Mouse (Mus musculus) lung, postnatal 0 days (tissue): ENCODE measurements at regions not wholly inside any gene's neighbourhood (a gene's known extent, or its start where the extent isn't known, plus 50 kb on each side); places are given as distances from the start of the nearest gene placed in this dataset.
A peak's percentile ranks its signal among the peaks of the same experiment; 100 is the strongest.

Experiments used
- ATAC-seq: fragments of 200-750 bp; cut with Nextera tagmentation; 2 replicates; pipeline ENCODE4 v1.8.0; 2017; ENCODE audit warnings: moderate library complexity
- DNase-seq: peaks from one replicate; pipeline ENCODE4 v3.0.0-alpha.2; 2016; ENCODE audit warnings: low spot score
- H3K27ac ChIP-seq: fragments of 300-500 bp; sonication (generic); 2 replicates; pipeline ENCODE4 v1.5.1; 2014; ENCODE audit warnings: antibody characterized with exemption, mild to moderate bottlenecking, low read length, mixed read lengths
- H3K27me3 ChIP-seq: fragments of 300-500 bp; sonication (generic); replicated peaks from 2 replicates; pipeline ENCODE4 v1.6.1; 2014; ENCODE audit warnings: low read length, mixed read lengths; ENCODE audit not compliant: insufficient read depth
- H3K36me3 ChIP-seq: fragments of 300-500 bp; sonication (generic); 2 replicates; pipeline ENCODE4 v1.6.1; 2014; ENCODE audit warnings: low read length, mixed read lengths; ENCODE audit not compliant: insufficient read depth
- H3K4me1 ChIP-seq: fragments of 300-500 bp; sonication (generic); 2 replicates; pipeline ENCODE4 v1.6.1; 2014; ENCODE audit warnings: antibody characterized with exemption, low read depth, low read length, mixed read lengths; ENCODE audit not compliant: insufficient read depth
- H3K4me2 ChIP-seq: fragments of 300-500 bp; sonication (generic); replicated peaks from 2 replicates; pipeline ENCODE4 v1.6.1; 2014; ENCODE audit warnings: low read depth, mild to moderate bottlenecking, low read length, moderate library complexity, mixed read lengths
- H3K4me3 ChIP-seq: fragments of 300-500 bp; sonication (generic); 2 replicates; pipeline ENCODE4 v1.5.1; 2014; ENCODE audit warnings: low read depth, low read length
- H3K9ac ChIP-seq: fragments of 300-500 bp; sonication (generic); replicated peaks from 2 replicates; pipeline ENCODE4 v1.6.1; 2014; ENCODE audit warnings: low read depth, mild to moderate bottlenecking
- H3K9me3 ChIP-seq: fragments of 300-500 bp; sonication (generic); 2 replicates; pipeline ENCODE4 v1.6.1; 2016; ENCODE audit warnings: low read length, mixed read lengths
- CTCF ChIP-seq: IDR thresholded peaks from 2 replicates; pipeline ENCODE4 v1.5.1; 2016; ENCODE audit warnings: antibody characterized with exemption, mild to moderate bottlenecking
- EP300 ChIP-seq: IDR thresholded peaks from 2 replicates; pipeline ENCODE4 v1.6.1; 2016; ENCODE audit warnings: antibody characterized with exemption, mild to moderate bottlenecking, control low read depth
- WGBS: fragments of 180-500 bp; shearing (Covaris S2); extraction: QIAGEN DNeasy Blood & Tissue Kit; methylation state at CpG from one replicate; pipeline ENCODE4 v1.1.7; 2014; 5-methylcytosine and 5-hydroxymethylcytosine counted together

DNA sequence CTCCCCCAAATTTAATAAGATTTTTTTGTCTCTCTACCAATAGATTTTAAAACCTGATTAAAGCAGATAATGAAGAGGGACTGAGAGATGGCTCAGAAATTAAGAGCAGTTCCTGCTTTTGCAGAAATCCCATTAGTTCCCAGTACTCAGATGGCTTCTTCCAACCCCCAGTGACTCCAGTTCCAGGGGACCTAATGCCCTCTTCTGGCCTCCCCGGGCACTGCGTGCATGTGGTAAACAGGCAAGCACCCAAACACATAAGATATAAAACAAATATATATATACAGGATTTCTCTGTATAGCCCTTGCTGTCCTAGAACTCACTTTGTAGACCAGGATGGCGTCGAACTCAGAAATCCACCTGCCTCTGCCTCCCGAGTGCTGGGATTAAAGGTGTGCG lies 163.9 kb upstream of the Dkk2 start:
- Histone ChIP-seq H3K27ac (no peak overlapping the region), H3K4me1 (no peaks in the 10 kb centered on the region), H3K36me3 (no peaks in the 10 kb centered on the region), H3K9ac (no peak overlapping the region), H3K4me3 (no peak overlapping the region), H3K27me3 (no peaks in the 10 kb centered on the region), H3K9me3 (no peaks in the 10 kb centered on the region), H3K4me2 (no peak overlapping the region)
- TF ChIP-seq CTCF, result peak; percentile 47
- no peak for TF ChIP-seq EP300
- WGBS, result 86% methylated on average over 6 of the region's 6 CpGs
- no peak for ATAC-seq
- no peak for DNase-seq

DNA sequence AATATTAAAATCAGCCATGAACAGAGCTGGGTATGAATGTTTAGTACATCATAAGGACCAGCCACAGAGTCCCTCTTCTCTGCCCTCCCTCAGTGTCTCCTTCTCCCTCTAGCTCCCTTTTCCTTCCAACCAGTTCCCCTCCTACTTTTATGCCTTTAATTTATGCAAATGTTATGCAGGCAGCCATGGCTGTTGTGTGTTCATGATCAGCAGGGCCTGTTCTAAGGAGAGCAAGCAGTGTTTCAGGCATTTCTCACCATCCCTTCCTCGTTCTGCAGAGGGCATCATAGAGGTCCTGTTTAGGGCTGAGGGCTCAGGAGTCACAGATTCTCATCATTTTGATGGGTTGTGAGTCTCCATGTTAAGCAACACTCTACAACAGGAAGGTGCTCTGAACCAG lies 162.4 kb upstream of the Dkk2 start:
- no peak overlapping the region for H3K4me3 ChIP-seq
- DNase-seq (no peak), ATAC-seq (no peak)
- H3K36me3 ChIP-seq, result no peaks in the 10 kb centered on the region
- TF ChIP-seq CTCF (no peak), EP300 (no peak)
- WGBS, result 52% methylated on average over 1 of the region's 1 CpGs
- H3K27me3 ChIP-seq, result no peaks in the 10 kb centered on the region
- no peak overlapping the region for H3K9ac ChIP-seq
- H3K9me3 ChIP-seq, result no peaks in the 10 kb centered on the region
- no peaks in the 10 kb centered on the region for H3K4me1 ChIP-seq
- H3K27ac ChIP-seq, result no peak overlapping the region
- no peak overlapping the region for H3K4me2 ChIP-seq

DNA sequence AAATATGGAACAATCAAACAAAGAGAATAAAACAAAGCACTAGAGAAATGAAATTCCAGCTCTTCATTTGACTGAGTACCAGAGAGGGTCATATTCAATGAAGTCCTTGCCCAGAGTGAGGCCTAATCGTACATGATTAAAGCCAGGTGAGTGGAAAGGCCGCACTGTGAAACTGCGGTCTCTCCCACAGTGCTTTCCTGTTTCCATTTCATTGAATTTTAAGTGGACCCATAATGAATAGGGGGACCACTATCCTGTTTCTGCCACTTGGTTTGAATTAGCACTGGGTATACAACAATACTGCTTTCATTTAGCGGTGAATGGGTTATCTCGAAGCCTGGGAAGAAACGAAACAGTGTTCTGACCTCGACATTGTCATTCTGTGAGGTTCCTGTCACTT lies 144.2 kb upstream of the Dkk2 start:
- no peaks in the 10 kb centered on the region for H3K9me3 ChIP-seq
- no peak overlapping the region for H3K9ac ChIP-seq
- ATAC-seq, result no peak
- H3K4me3 ChIP-seq, result no peak overlapping the region
- H3K4me2 ChIP-seq, result no peak overlapping the region
- H3K4me1 ChIP-seq, result no peaks in the 10 kb centered on the region
- no peaks in the 10 kb centered on the region for H3K27me3 ChIP-seq
- no peaks in the 10 kb centered on the region for H3K36me3 ChIP-seq
- WGBS, result 89% methylated on average over 7 of the region's 7 CpGs
- no peak overlapping the region for H3K27ac ChIP-seq
- TF ChIP-seq CTCF, result no peak
- no peak for TF ChIP-seq EP300
- DNase-seq, result no peak

DNA sequence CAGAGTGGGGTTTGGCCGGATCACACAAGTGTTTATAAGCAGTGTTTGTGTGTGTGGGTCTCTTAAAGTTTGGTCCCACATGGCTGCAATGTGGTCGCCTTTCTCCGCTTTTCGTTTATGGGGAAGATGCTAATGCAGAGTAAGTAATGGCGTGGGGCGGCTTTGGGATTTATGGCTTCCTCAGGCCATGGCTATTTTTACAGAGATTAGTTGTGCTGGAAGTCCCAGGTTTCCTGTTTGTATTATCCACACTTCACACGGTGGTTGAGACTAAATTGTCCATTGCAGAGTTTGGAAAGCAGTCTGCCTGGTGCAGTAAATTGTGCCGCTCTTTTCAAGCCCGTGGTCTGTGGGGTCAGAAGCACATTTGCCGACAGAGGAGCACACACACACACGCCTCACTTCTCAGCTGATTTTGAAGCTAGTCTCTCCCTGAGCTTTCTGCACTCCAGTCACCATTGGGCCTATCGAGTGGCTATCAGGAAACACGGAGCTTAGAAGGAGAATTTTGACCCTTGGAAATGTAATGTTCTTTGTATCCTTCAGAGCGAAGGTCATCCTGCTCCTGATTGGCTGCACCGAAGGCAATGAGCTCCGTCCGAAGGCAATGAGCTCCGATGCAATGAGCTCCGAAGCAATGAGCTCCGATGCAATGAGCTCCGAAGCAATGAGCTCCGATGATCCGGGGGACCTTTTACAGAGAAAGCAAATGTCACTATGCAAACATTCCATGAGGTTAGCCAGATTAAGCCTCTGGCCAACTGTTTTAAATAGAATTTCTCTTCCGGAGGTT lies 142.9 kb upstream of the Dkk2 start:
- no peak overlapping the region for H3K4me3 ChIP-seq
- no peaks in the 10 kb centered on the region for H3K9me3 ChIP-seq
- H3K9ac ChIP-seq, result no peak overlapping the region
- no peaks in the 10 kb centered on the region for H3K4me1 ChIP-seq
- DNase-seq, result no peak
- no peaks in the 10 kb centered on the region for H3K36me3 ChIP-seq
- ATAC-seq, result no peak
- no peak overlapping the region for H3K4me2 ChIP-seq
- no peak for TF ChIP-seq CTCF
- no peak for TF ChIP-seq EP300
- no peaks in the 10 kb centered on the region for H3K27me3 ChIP-seq
- H3K27ac ChIP-seq, result no peak overlapping the region
- WGBS, result 47% methylated on average over 24 of the region's 24 CpGs

DNA sequence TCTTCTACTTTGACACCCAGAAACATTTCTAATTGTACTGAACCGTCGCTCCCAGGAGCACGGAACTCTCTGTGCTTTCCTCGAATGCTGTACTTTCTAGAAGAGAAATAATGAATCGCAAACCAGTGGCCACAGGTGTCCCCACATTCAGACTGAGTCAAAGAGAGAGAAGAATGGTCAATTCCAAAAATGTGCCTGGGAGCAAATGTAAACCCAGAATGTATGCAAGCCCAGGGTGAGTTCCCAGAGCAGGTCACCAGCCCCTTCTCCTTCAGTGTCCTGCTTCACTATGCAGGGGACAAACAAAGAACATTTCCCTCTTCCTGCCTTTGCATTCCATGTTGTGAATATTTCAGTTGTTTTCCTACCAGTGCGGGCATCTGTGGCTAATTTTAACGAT lies 141.7 kb upstream of the Dkk2 start:
- no peak for TF ChIP-seq EP300
- TF ChIP-seq CTCF, result no peak
- Histone ChIP-seq H3K4me3 (no peak overlapping the region), H3K9me3 (no peaks in the 10 kb centered on the region), H3K27ac (no peak overlapping the region), H3K4me1 (no peaks in the 10 kb centered on the region), H3K36me3 (no peaks in the 10 kb centered on the region), H3K27me3 (no peaks in the 10 kb centered on the region), H3K9ac (no peak overlapping the region), H3K4me2 (no peak overlapping the region)
- ATAC-seq, result no peak
- DNase-seq, result no peak
- 78% methylated on average over 7 of the region's 7 CpGs for WGBS

DNA sequence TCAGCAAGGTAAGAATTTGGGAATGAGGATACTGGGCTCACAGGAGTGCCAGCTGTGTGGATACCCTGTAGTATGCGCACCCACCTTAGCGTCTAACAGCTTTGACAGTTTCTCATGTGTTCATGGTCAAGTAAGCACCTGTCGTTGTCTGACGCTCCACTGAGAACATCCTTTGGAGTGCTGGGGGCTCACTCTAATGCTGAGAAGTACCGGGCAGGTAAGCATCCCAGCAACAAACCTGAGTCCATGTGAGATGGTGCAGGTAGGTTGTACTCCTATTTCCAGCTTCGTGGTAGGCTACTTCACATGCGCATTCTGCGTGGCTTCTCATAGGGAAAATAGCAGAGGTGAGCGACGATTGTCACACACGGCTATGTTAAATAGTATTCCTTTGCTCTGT lies 129.3 kb upstream of the Dkk2 start:
- Histone ChIP-seq H3K9me3 (no peaks in the 10 kb centered on the region), H3K36me3 (no peaks in the 10 kb centered on the region), H3K4me2 (no peak overlapping the region), H3K4me3 (no peak overlapping the region), H3K27ac (no peak overlapping the region), H3K9ac (no peak overlapping the region), H3K4me1 (no peaks in the 10 kb centered on the region), H3K27me3 (no peaks in the 10 kb centered on the region)
- DNase-seq, result no peak
- no peak for ATAC-seq
- no peak for TF ChIP-seq CTCF
- no peak for TF ChIP-seq EP300
- 95% methylated on average over 11 of the region's 11 CpGs for WGBS

DNA sequence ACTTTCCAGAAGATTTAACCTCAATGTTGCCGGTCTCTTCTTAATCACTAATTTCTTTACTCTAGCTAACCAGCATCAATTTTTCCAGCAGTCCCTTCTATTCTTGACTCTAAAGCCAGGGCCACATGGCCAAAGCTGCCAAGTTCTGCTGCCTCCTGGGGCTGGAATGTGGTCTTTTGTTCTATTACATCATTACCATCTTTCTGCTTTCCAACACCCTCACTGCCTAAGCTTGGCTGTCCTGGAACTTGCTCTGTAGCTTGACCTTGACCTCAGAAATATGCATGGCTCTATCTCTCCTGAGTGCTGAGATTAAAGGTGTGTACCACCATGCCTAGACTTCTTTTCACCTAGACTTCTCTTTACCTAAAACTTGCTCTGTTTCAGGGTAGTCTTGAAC lies 124.5 kb upstream of the Dkk2 start:
- ATAC-seq (no peak), DNase-seq (no peak)
- no peak overlapping the region for H3K4me2 ChIP-seq
- no peak for TF ChIP-seq EP300
- no peak for TF ChIP-seq CTCF
- no peaks in the 10 kb centered on the region for H3K36me3 ChIP-seq
- H3K4me3 ChIP-seq, result no peak overlapping the region
- 100% methylated on average over 1 of the region's 1 CpGs for WGBS
- H3K4me1 ChIP-seq, result no peaks in the 10 kb centered on the region
- no peak overlapping the region for H3K27ac ChIP-seq
- H3K9ac ChIP-seq, result no peak overlapping the region
- no peaks in the 10 kb centered on the region for H3K27me3 ChIP-seq
- H3K9me3 ChIP-seq, result no peaks in the 10 kb centered on the region
